Mouse (Mus musculus): Measurements from ENCODE around the gene Bbof1. TPM values are rescaled to one million over a fixed set of nuclear protein-coding genes. Genes with fewer than 3 reads are reported as not detected.

The Bbof1 gene
- polyA plus RNA-seq, 1 experiment: 3.0 TPM

GRCm38 (mm10) chr12:84373831-84374481 lies 34.9 kb upstream of the Bbof1 start:
- no peak overlapping the region for H3K27ac ChIP-seq (ENCODE audit: control insufficient read depth, insufficient read depth, low read depth, low read length, poor library complexity)
- 80% methylated on average over 6 of the region's 6 CpGs for WGBS
- H3K4me3 ChIP-seq (replicated peaks; ENCODE audit: control insufficient read depth, low read depth, low read length): no peak overlapping the region
- TF ChIP-seq CTCF (IDR thresholded peaks at IDR 0.05; ENCODE audit: control insufficient read depth, insufficient read depth, low read length) (no peak), POLR2A (IDR thresholded peaks at IDR 0.05; ENCODE audit: borderline replicate concordance, control insufficient read depth, low read depth, low read length) (no peak)
- H3K4me1 ChIP-seq (ENCODE audit: control insufficient read depth, insufficient read depth, low read length): no peaks in the 10 kb centered on the region

GRCm38 (mm10) chr12:84382369-84382768 lies 26.5 kb upstream of the Bbof1 start:
- H3K27ac ChIP-seq (ENCODE audit: control insufficient read depth, insufficient read depth, low read depth, low read length, poor library complexity): no peak overlapping the region
- WGBS: 90% methylated on average over 4 of the region's 4 CpGs
- H3K4me3 ChIP-seq (replicated peaks; ENCODE audit: control insufficient read depth, low read depth, low read length): no peak overlapping the region
- TF ChIP-seq POLR2A (IDR thresholded peaks at IDR 0.05; ENCODE audit: borderline replicate concordance, control insufficient read depth, low read depth, low read length) (no peak), CTCF (IDR thresholded peaks at IDR 0.05; ENCODE audit: control insufficient read depth, insufficient read depth, low read length) (no peak)
- peaks cover 2% of the 10 kb centered on the region; the same call in 1 of the 2 replicates for H3K4me1 ChIP-seq (ENCODE audit: control insufficient read depth, insufficient read depth, low read length)

GRCm38 (mm10) chr12:84384644-84385081 lies 24.2 kb upstream of the Bbof1 start:
- peaks cover 2% of the 10 kb centered on the region; the same call in 1 of the 2 replicates for H3K4me1 ChIP-seq (ENCODE audit: control insufficient read depth, insufficient read depth, low read length)
- 14% methylated on average over 5 of the region's 5 CpGs for WGBS
- 0 out of 2 replicates have a peak overlapping the region, but pooled peaks have one; percentile 16 for H3K27ac ChIP-seq (ENCODE audit: control insufficient read depth, insufficient read depth, low read depth, low read length, poor library complexity)
- no peak overlapping the region for H3K4me3 ChIP-seq (replicated peaks; ENCODE audit: control insufficient read depth, low read depth, low read length)
- TF ChIP-seq POLR2A (IDR thresholded peaks at IDR 0.05; ENCODE audit: borderline replicate concordance, control insufficient read depth, low read depth, low read length) (no peak), CTCF (IDR thresholded peaks at IDR 0.05; ENCODE audit: control insufficient read depth, insufficient read depth, low read length) (no peak)

- H3K4me3 ChIP-seq (replicated peaks; ENCODE audit: control insufficient read depth, low read depth, low read length): no peak overlapping the region
- WGBS: 78% methylated on average over 4 of the region's 4 CpGs
- no peak for TF ChIP-seq CTCF (IDR thresholded peaks at IDR 0.05; ENCODE audit: control insufficient read depth, insufficient read depth, low read length)
- TF ChIP-seq POLR2A (IDR thresholded peaks at IDR 0.05; ENCODE audit: borderline replicate concordance, control insufficient read depth, low read depth, low read length): no peak
- H3K27ac ChIP-seq (ENCODE audit: control insufficient read depth, insufficient read depth, low read depth, low read length, poor library complexity): no peak overlapping the region
- peaks cover 2% of the 10 kb centered on the region; the same call in 1 of the 2 replicates for H3K4me1 ChIP-seq (ENCODE audit: control insufficient read depth, insufficient read depth, low read length)
These were observed 23.5 kb upstream of the Bbof1 start for GRCm38 (mm10) chr12:84385408-84385807.

- TF ChIP-seq POLR2A (IDR thresholded peaks at IDR 0.05; ENCODE audit: borderline replicate concordance, control insufficient read depth, low read depth, low read length): no peak
- 86% methylated on average over 8 of the region's 8 CpGs for WGBS
- Histone ChIP-seq H3K27ac (ENCODE audit: control insufficient read depth, insufficient read depth, low read depth, low read length, poor library complexity) (peak overlapping the region; percentile 43; the same call in 1 of the 2 replicates), H3K4me3 (replicated peaks; ENCODE audit: control insufficient read depth, low read depth, low read length) (no peak overlapping the region), H3K4me1 (ENCODE audit: control insufficient read depth, insufficient read depth, low read length) (peaks cover 2% of the 10 kb centered on the region; the same call in 1 of the 2 replicates)
These were observed 20.8 kb upstream of the Bbof1 start for GRCm38 (mm10) chr12:84388097-84388496.

- Histone ChIP-seq H3K4me3 (replicated peaks; ENCODE audit: control insufficient read depth, low read depth, low read length) (peak overlapping the region; percentile 36), H3K27ac (ENCODE audit: control insufficient read depth, insufficient read depth, low read depth, low read length, poor library complexity) (peak overlapping the region; percentile 16), H3K4me1 (ENCODE audit: control insufficient read depth, insufficient read depth, low read length) (peaks cover 2% of the 10 kb centered on the region; the same call in 1 of the 2 replicates)
- TF ChIP-seq CTCF (IDR thresholded peaks at IDR 0.05; ENCODE audit: control insufficient read depth, insufficient read depth, low read length): no peak
- TF ChIP-seq POLR2A (IDR thresholded peaks at IDR 0.05; ENCODE audit: borderline replicate concordance, control insufficient read depth, low read depth, low read length): no peak
- WGBS: 10% methylated on average over 14 of the region's 14 CpGs
These were observed 20.0 kb upstream of the Bbof1 start for GRCm38 (mm10) chr12:84388774-84389400.

- WGBS: 86% methylated on average over 6 of the region's 6 CpGs
- H3K4me1 ChIP-seq (ENCODE audit: control insufficient read depth, insufficient read depth, low read length): no peaks in the 10 kb centered on the region; the same call in 1 of the 2 replicates
- H3K4me3 ChIP-seq (replicated peaks; ENCODE audit: control insufficient read depth, low read depth, low read length): no peak overlapping the region
- no peak overlapping the region for H3K27ac ChIP-seq (ENCODE audit: control insufficient read depth, insufficient read depth, low read depth, low read length, poor library complexity)
- TF ChIP-seq POLR2A (IDR thresholded peaks at IDR 0.05; ENCODE audit: borderline replicate concordance, control insufficient read depth, low read depth, low read length): no peak
- no peak for TF ChIP-seq CTCF (IDR thresholded peaks at IDR 0.05; ENCODE audit: control insufficient read depth, insufficient read depth, low read length)
These were observed 18.5 kb upstream of the Bbof1 start for GRCm38 (mm10) chr12:84390336-84390735.

GRCm38 (mm10) chr12:84392681-84393080 lies 16.2 kb upstream of the Bbof1 start:
- 91% methylated on average over 4 of the region's 4 CpGs for WGBS

More at GRCm38 (mm10) chr12:84392681-84393080, 16.2 kb upstream of the Bbof1 start:
- Histone ChIP-seq H3K4me1 (ENCODE audit: control insufficient read depth, insufficient read depth, low read length) (no peaks in the 10 kb centered on the region; the same call in 1 of the 2 replicates), H3K4me3 (replicated peaks; ENCODE audit: control insufficient read depth, low read depth, low read length) (no peak overlapping the region), H3K27ac (ENCODE audit: control insufficient read depth, insufficient read depth, low read depth, low read length, poor library complexity) (no peak overlapping the region)
- no peak for TF ChIP-seq POLR2A (IDR thresholded peaks at IDR 0.05; ENCODE audit: borderline replicate concordance, control insufficient read depth, low read depth, low read length)
- TF ChIP-seq CTCF (IDR thresholded peaks at IDR 0.05; ENCODE audit: control insufficient read depth, insufficient read depth, low read length): no peak
